Comparison of ENCODE assay signal across 8 mouse cellular contexts in the genomic region with DNA sequence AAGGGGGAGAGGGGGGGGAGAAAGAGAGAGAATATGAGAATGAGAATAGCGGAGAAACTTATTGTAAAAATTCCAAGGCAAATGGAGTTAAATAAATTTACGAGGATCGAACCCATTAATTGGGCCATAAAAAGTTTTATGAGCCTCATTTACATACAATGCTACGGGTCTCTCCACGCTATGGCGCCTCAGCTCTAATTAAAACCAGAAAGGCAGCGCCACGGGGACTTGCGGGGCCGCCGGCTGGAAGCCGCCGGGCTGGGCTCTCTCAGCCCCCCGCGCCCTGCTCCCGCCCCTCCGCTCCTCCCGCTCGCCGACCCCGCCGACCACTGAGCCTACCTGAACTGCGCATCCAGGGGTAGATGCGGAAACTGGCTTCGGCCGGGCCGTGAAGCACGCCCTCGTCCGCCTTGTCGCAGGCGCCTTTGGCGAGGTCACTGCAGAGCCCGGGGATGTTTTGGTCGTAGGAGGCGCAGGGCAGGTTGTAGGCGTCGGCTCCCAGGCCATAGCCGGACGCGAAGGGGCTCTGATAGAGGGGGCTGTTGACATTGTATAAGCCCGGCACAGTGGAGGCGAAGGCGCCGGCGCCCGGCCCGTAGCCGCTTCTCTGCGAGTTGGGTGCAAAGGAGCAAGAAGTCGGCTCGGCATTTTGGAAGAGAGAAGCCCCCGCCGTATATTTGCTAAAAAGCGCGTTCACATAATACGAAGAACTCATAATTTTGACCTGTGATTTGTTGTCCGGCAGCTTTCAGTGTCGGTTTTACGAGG. TPM values are rescaled to one million over a fixed set of nuclear protein-coding genes. Genes with fewer than 3 reads are reported as not detected.
A peak's percentile ranks its signal among the peaks of the same experiment; 100 is the strongest.
DNase-seq lines count a peak whose midpoint lies in the region; ATAC-seq lines count a peak whose summit lies in the region.

No protein-coding gene starts in this region.

- peak overlapping the region; percentile 100 for H3K27ac ChIP-seq in neural tube, embryonic 11.5 days (ENCODE audit: low read depth, low read length)
- no peak overlapping the region for H3K27ac ChIP-seq in forebrain, embryonic 11.5 days (ENCODE audit: low read depth, low read length)
- peak overlapping the region; percentile 99 for H3K27ac ChIP-seq in kidney, embryonic 15.5 days
- no peak overlapping the region for H3K27ac ChIP-seq in midbrain, embryonic 14.5 days (replicated peaks; ENCODE audit: low read depth, low read length)

- no peaks in the 10 kb centered on the region for H3K36me3 ChIP-seq in neural tube, embryonic 11.5 days (ENCODE audit: control insufficient read depth, insufficient read depth, low read length)
- no peaks in the 10 kb centered on the region for H3K36me3 ChIP-seq in forebrain, embryonic 11.5 days (ENCODE audit: control insufficient read depth, insufficient read depth, low read length)
- H3K36me3 ChIP-seq in kidney, embryonic 15.5 days = no peaks in the 10 kb centered on the region
- H3K36me3 ChIP-seq in midbrain, embryonic 14.5 days (ENCODE audit: control insufficient read depth, insufficient read depth, low read length) = no peaks in the 10 kb centered on the region

- ATAC-seq in neural tube, embryonic 11.5 days (ENCODE audit: insufficient read depth, low FRiP score, low TSS enrichment) = peak; percentile 22
- ATAC-seq in forebrain, embryonic 11.5 days (replicated peaks; ENCODE audit: low FRiP score) = no peak
- ATAC-seq in kidney, embryonic 15.5 days (replicated peaks; ENCODE audit: low FRiP score) = peak; percentile 15; the same call in 1 of the 2 replicates
- no peak for ATAC-seq in midbrain, embryonic 14.5 days (ENCODE audit: low FRiP score, low TSS enrichment)
- ATAC-seq in granulocyte monocyte progenitor cell, adult 5-6 weeks (replicated peaks; ENCODE audit: poor library complexity, severe bottlenecking) = no peak

- peaks cover 23% of the 10 kb centered on the region for H3K4me1 ChIP-seq in neural tube, embryonic 11.5 days (ENCODE audit: control insufficient read depth, insufficient read depth, low read length)
- H3K4me1 ChIP-seq in forebrain, embryonic 11.5 days (replicated peaks; ENCODE audit: control insufficient read depth, insufficient read depth, low read length) = peaks cover 9% of the 10 kb centered on the region
- peaks cover 58% of the 10 kb centered on the region for H3K4me1 ChIP-seq in kidney, embryonic 15.5 days
- H3K4me1 ChIP-seq in midbrain, embryonic 14.5 days (ENCODE audit: control insufficient read depth, insufficient read depth, low read length) = 0 out of 2 replicates have a peak, but pooled peaks cover 3% of the 10 kb centered on the region

- under 1% methylated on average over 60 of the region's 60 CpGs for WGBS in neural tube, embryonic 11.5 days
- WGBS in forebrain, embryonic 11.5 days = 2% methylated on average over 60 of the region's 60 CpGs
- under 1% methylated on average over 60 of the region's 60 CpGs for WGBS in kidney, embryonic 15.5 days
- 2% methylated on average over 60 of the region's 60 CpGs for WGBS in midbrain, embryonic 14.5 days

- H3K27me3 ChIP-seq in neural tube, embryonic 11.5 days (ENCODE audit: control insufficient read depth, insufficient read depth, low read length) = peaks cover 4% of the 10 kb centered on the region; the same call in 1 of the 2 replicates
- peaks cover 100% of the 10 kb centered on the region for H3K27me3 ChIP-seq in forebrain, embryonic 11.5 days (ENCODE audit: control insufficient read depth, insufficient read depth, low read length)
- peaks cover 17% of the 10 kb centered on the region; the same call in 1 of the 2 replicates for H3K27me3 ChIP-seq in kidney, embryonic 15.5 days
- peaks cover 98% of the 10 kb centered on the region for H3K27me3 ChIP-seq in midbrain, embryonic 14.5 days (ENCODE audit: control insufficient read depth, insufficient read depth, low read length)

- H3K9me3 ChIP-seq in neural tube, embryonic 11.5 days (ENCODE audit: control insufficient read depth, low read length) = no peaks in the 10 kb centered on the region
- H3K9me3 ChIP-seq in forebrain, embryonic 11.5 days (ENCODE audit: control insufficient read depth, low read length) = no peaks in the 10 kb centered on the region
- no peaks in the 10 kb centered on the region for H3K9me3 ChIP-seq in kidney, embryonic 15.5 days (replicated peaks)
- H3K9me3 ChIP-seq in midbrain, embryonic 14.5 days (ENCODE audit: control insufficient read depth, low read length) = no peaks in the 10 kb centered on the region

- H3K9ac ChIP-seq in neural tube, embryonic 11.5 days (ENCODE audit: low read length) = peak overlapping the region; percentile 99
- no peak overlapping the region for H3K9ac ChIP-seq in forebrain, embryonic 11.5 days (ENCODE audit: low read length)
- peak overlapping the region; percentile 78 for H3K9ac ChIP-seq in kidney, embryonic 15.5 days
- no peak overlapping the region for H3K9ac ChIP-seq in midbrain, embryonic 14.5 days (replicated peaks; ENCODE audit: low read length)

- DNase-seq in neural tube, embryonic 11.5 days (ENCODE audit: low spot score) = no peak
- DNase-seq in neural tube, embryonic 10.5 days (ENCODE audit: extremely low spot score, low spot score) = no peak
- peak; percentile 70 for DNase-seq in forebrain, embryonic 11.5 days (ENCODE audit: low spot score)
- DNase-seq in midbrain, embryonic 14.5 days = no peak
- no peak for DNase-seq in layer of hippocampus, postnatal 25 days (ENCODE audit: extremely low spot score in 1 of 2, low spot score in 1 of 2)
- DNase-seq in thymus, postnatal 4 days = no peak

- H3K4me3 ChIP-seq in neural tube, embryonic 11.5 days (ENCODE audit: low read depth, low read length) = peak overlapping the region; percentile 87
- peak overlapping the region; percentile 24 for H3K4me3 ChIP-seq in forebrain, embryonic 11.5 days (ENCODE audit: low read depth, low read length)
- H3K4me3 ChIP-seq in kidney, embryonic 15.5 days (replicated peaks) = peak overlapping the region; percentile 67
- H3K4me3 ChIP-seq in midbrain, embryonic 14.5 days (replicated peaks; ENCODE audit: low read depth, low read length) = peak overlapping the region; percentile 15; the same call in 1 of the 2 replicates

- H3K4me2 ChIP-seq in neural tube, embryonic 11.5 days (ENCODE audit: low read depth) = peak overlapping the region; percentile 99
- H3K4me2 ChIP-seq in forebrain, embryonic 11.5 days (ENCODE audit: low read depth, low read length, severe bottlenecking) = peak overlapping the region; percentile 47
- H3K4me2 ChIP-seq in kidney, embryonic 15.5 days = peak overlapping the region; percentile 92
- H3K4me2 ChIP-seq in midbrain, embryonic 14.5 days (ENCODE audit: low read length) = peak overlapping the region; percentile 28

RNA-seq across cellular contexts. Expression of a gene that starts 3.7 kb away (rescaled TPM):
- polyA plus RNA-seq in neural tube, embryonic 11.5 days (2014; fragmentation: Nextera tagmentation; extraction: Ambion mirVana) = not detected in 2 replicates
- not detected in 2 replicates for polyA plus RNA-seq in forebrain, embryonic 11.5 days (2014; fragmentation: Nextera tagmentation; extraction: Ambion mirVana)
- polyA plus RNA-seq in kidney, embryonic 15.5 days (2015; fragmentation: Nextera tagmentation; extraction: Ambion mirVana) = 0.92 TPM in 1 of 2 replicates, not detected in the other
- not detected in 2 replicates for polyA plus RNA-seq in midbrain, embryonic 14.5 days (2014; fragmentation: Nextera tagmentation; extraction: Ambion mirVana)
- total RNA-seq in granulocyte monocyte progenitor cell, adult 5-6 weeks (2014; fragmentation: Nextera tagmentation) = not detected in 2 replicates
- total RNA-seq in granulocyte monocyte progenitor cell, adult 5-6 weeks (2017) = not detected in 2 replicates
- total RNA-seq in layer of hippocampus, postnatal 25 days (2021) = not detected

RNA-seq across cellular contexts. Expression of a gene that starts 3.7 kb away (rescaled TPM):
- 20.2 TPM in 2 replicates for polyA plus RNA-seq in neural tube, embryonic 11.5 days (2014; fragmentation: Nextera tagmentation; extraction: Ambion mirVana)
- polyA plus RNA-seq in forebrain, embryonic 11.5 days (2014; fragmentation: Nextera tagmentation; extraction: Ambion mirVana) = not detected in 2 replicates
- polyA plus RNA-seq in kidney, embryonic 15.5 days (2015; fragmentation: Nextera tagmentation; extraction: Ambion mirVana) = 9.5 and 11.8 TPM in 2 replicates
- not detected in 2 replicates for polyA plus RNA-seq in midbrain, embryonic 14.5 days (2014; fragmentation: Nextera tagmentation; extraction: Ambion mirVana)
- total RNA-seq in granulocyte monocyte progenitor cell, adult 5-6 weeks (2014; fragmentation: Nextera tagmentation) = 1.7 and 3.1 TPM in 2 replicates
- total RNA-seq in granulocyte monocyte progenitor cell, adult 5-6 weeks (2017) = 0.34 TPM in 1 of 2 replicates, not detected in the other
- not detected for total RNA-seq in layer of hippocampus, postnatal 25 days (2021)

RNA-seq across cellular contexts. Expression of a gene that starts 4.8 kb away (rescaled TPM):
- polyA plus RNA-seq in neural tube, embryonic 11.5 days (2014; fragmentation: Nextera tagmentation; extraction: Ambion mirVana) = 61.2 and 71.3 TPM in 2 replicates
- polyA plus RNA-seq in forebrain, embryonic 11.5 days (2014; fragmentation: Nextera tagmentation; extraction: Ambion mirVana) = not detected in 2 replicates
- polyA plus RNA-seq in kidney, embryonic 15.5 days (2015; fragmentation: Nextera tagmentation; extraction: Ambion mirVana) = 26.7 and 27.2 TPM in 2 replicates
- polyA plus RNA-seq in midbrain, embryonic 14.5 days (2014; fragmentation: Nextera tagmentation; extraction: Ambion mirVana) = not detected in 2 replicates
- total RNA-seq in granulocyte monocyte progenitor cell, adult 5-6 weeks (2014; fragmentation: Nextera tagmentation) = 18.3 and 20.5 TPM in 2 replicates
- 6.4 and 10.8 TPM in 2 replicates for total RNA-seq in granulocyte monocyte progenitor cell, adult 5-6 weeks (2017)
- total RNA-seq in layer of hippocampus, postnatal 25 days (2021) = not detected

RNA-seq across cellular contexts. Expression of a gene that starts 8.4 kb away (rescaled TPM):
- polyA plus RNA-seq in neural tube, embryonic 11.5 days (2014; fragmentation: Nextera tagmentation; extraction: Ambion mirVana) = 16.0 and 18.8 TPM in 2 replicates
- polyA plus RNA-seq in forebrain, embryonic 11.5 days (2014; fragmentation: Nextera tagmentation; extraction: Ambion mirVana) = not detected in 2 replicates
- polyA plus RNA-seq in kidney, embryonic 15.5 days (2015; fragmentation: Nextera tagmentation; extraction: Ambion mirVana) = 4.2 and 4.3 TPM in 2 replicates
- not detected in 2 replicates for polyA plus RNA-seq in midbrain, embryonic 14.5 days (2014; fragmentation: Nextera tagmentation; extraction: Ambion mirVana)
- total RNA-seq in granulocyte monocyte progenitor cell, adult 5-6 weeks (2014; fragmentation: Nextera tagmentation) = 1.3 TPM in 1 of 2 replicates, not detected in the other
- total RNA-seq in granulocyte monocyte progenitor cell, adult 5-6 weeks (2017) = 0.41 TPM in 1 of 2 replicates, not detected in the other
- total RNA-seq in layer of hippocampus, postnatal 25 days (2021) = not detected

RNA-seq across cellular contexts. Expression of a gene that starts 12.5 kb away (rescaled TPM):
- 53.4 and 56.5 TPM in 2 replicates for polyA plus RNA-seq in neural tube, embryonic 11.5 days (2014; fragmentation: Nextera tagmentation; extraction: Ambion mirVana)
- not detected in 2 replicates for polyA plus RNA-seq in forebrain, embryonic 11.5 days (2014; fragmentation: Nextera tagmentation; extraction: Ambion mirVana)
- 11.0 and 11.5 TPM in 2 replicates for polyA plus RNA-seq in kidney, embryonic 15.5 days (2015; fragmentation: Nextera tagmentation; extraction: Ambion mirVana)
- not detected in 2 replicates for polyA plus RNA-seq in midbrain, embryonic 14.5 days (2014; fragmentation: Nextera tagmentation; extraction: Ambion mirVana)
- 2.3 and 2.8 TPM in 2 replicates for total RNA-seq in granulocyte monocyte progenitor cell, adult 5-6 weeks (2014; fragmentation: Nextera tagmentation)
- 0.36 and 0.43 TPM in 2 replicates for total RNA-seq in granulocyte monocyte progenitor cell, adult 5-6 weeks (2017)
- total RNA-seq in layer of hippocampus, postnatal 25 days (2021) = not detected

Comparison
In these comparisons a context has a peak if more than half of its experiments do, and no peak if none do; other contexts are left out.
1. ATAC-seq: peak in neural tube, embryonic 11.5 days (single experiment) and kidney, embryonic 15.5 days (single experiment); none in forebrain, embryonic 11.5 days (single experiment), midbrain, embryonic 14.5 days (single experiment) and granulocyte monocyte progenitor cell, adult 5-6 weeks (single experiment).
2. H3K27ac ChIP-seq: peak in neural tube, embryonic 11.5 days (single experiment) and kidney, embryonic 15.5 days (single experiment); none in forebrain, embryonic 11.5 days (single experiment) and midbrain, embryonic 14.5 days (single experiment).
3. H3K4me2 ChIP-seq: peak in every context shown above with its lines; median percentile 99 in neural tube, embryonic 11.5 days; 92 in kidney, embryonic 15.5 days; 47 in forebrain, embryonic 11.5 days; 28 in midbrain, embryonic 14.5 days.
4. H3K4me3 ChIP-seq: peak in every context shown above with its lines; median percentile 87 in neural tube, embryonic 11.5 days; 67 in kidney, embryonic 15.5 days; 24 in forebrain, embryonic 11.5 days; 15 in midbrain, embryonic 14.5 days.
5. H3K9ac ChIP-seq: peak in neural tube, embryonic 11.5 days (single experiment) and kidney, embryonic 15.5 days (single experiment); none in forebrain, embryonic 11.5 days (single experiment) and midbrain, embryonic 14.5 days (single experiment).
6. RNA of a gene that starts 3.7 kb away (polyA plus RNA-seq): 20.2 TPM in neural tube, embryonic 11.5 days and 9.5 to 11.8 TPM in kidney, embryonic 15.5 days; not detected in forebrain, embryonic 11.5 days and not detected in midbrain, embryonic 14.5 days; every median in the first group is over 10 times any median in the second.
7. RNA of a gene that starts 4.8 kb away (polyA plus RNA-seq): 61.2 to 71.3 TPM in neural tube, embryonic 11.5 days and 26.7 to 27.2 TPM in kidney, embryonic 15.5 days; not detected in forebrain, embryonic 11.5 days and not detected in midbrain, embryonic 14.5 days; every median in the first group is over 10 times any median in the second.